Mouse (Mus musculus) hindbrain, embryonic 10.5 days (tissue): ENCODE measurements around the gene Ubqln3. TPM values are rescaled to one million over a fixed set of nuclear protein-coding genes. Genes with fewer than 3 reads are reported as not detected.

Source experiments
- polyA plus RNA-seq: library from polyadenylated mRNA; unstranded; fragments of >200 nt; fragmentation: Nextera tagmentation; extraction: Ambion mirVana; gene quantifications from 2 replicates; pipeline ENCODE4 v1.2.1, GENCODE M21; 2016

The Ubqln3 gene
- polyA plus RNA-seq, 1 experiment from 2014 or later = not detected

Other genes starting within 250 kb of the Ubqln3 start
- not detected in 2 replicates for gene Olfr64, start 248.8 kb downstream of the Ubqln3 start, polyA plus RNA-seq
- gene Olfr65, start 239.8 kb downstream of the Ubqln3 start, polyA plus RNA-seq = not detected in 2 replicates
- not detected in 2 replicates for gene Olfr631, start 214.5 kb downstream of the Ubqln3 start, polyA plus RNA-seq
- gene Olfr632, start 208.9 kb downstream of the Ubqln3 start, polyA plus RNA-seq = not detected in 2 replicates
- gene Olfr633, start 198.8 kb downstream of the Ubqln3 start, polyA plus RNA-seq = not detected in 2 replicates
- gene Olfr635, start 172.1 kb downstream of the Ubqln3 start, polyA plus RNA-seq = 0.03 TPM in 1 of 2 replicates, not detected in the other
- gene Olfr638, start 144.5 kb downstream of the Ubqln3 start, polyA plus RNA-seq = not detected in 2 replicates
- 0.02 TPM in 1 of 2 replicates, not detected in the other for gene Olfr639, start 126.0 kb downstream of the Ubqln3 start, polyA plus RNA-seq
- not detected in 2 replicates for gene Olfr640, start 117.7 kb downstream of the Ubqln3 start, polyA plus RNA-seq
- gene Olfr641, start 107.8 kb downstream of the Ubqln3 start, polyA plus RNA-seq = not detected in 2 replicates
- gene Olfr642, start 90.6 kb downstream of the Ubqln3 start, polyA plus RNA-seq = not detected in 2 replicates
- gene 4930516K23Rik, start 81.8 kb downstream of the Ubqln3 start, polyA plus RNA-seq = not detected in 2 replicates
- gene Olfr644, start 71.4 kb downstream of the Ubqln3 start, polyA plus RNA-seq = not detected in 2 replicates
- gene Olfr645, start 57.8 kb downstream of the Ubqln3 start, polyA plus RNA-seq = not detected in 2 replicates
- gene Olfr646, start 38.4 kb downstream of the Ubqln3 start, polyA plus RNA-seq = not detected in 2 replicates
- gene Ubqln5, start 13.5 kb downstream of the Ubqln3 start, polyA plus RNA-seq = not detected in 2 replicates
- not detected in 2 replicates for gene Olfr643, start 5.9 kb downstream of the Ubqln3 start, polyA plus RNA-seq
- gene Ubqlnl, start 7.3 kb upstream of the Ubqln3 start, polyA plus RNA-seq = not detected in 2 replicates
- not detected in 2 replicates for gene Olfm5, start 21.6 kb upstream of the Ubqln3 start, polyA plus RNA-seq
- gene Olfr648, start 40.1 kb upstream of the Ubqln3 start, polyA plus RNA-seq = 0.31 and 0.32 TPM in 2 replicates
- gene Olfr649, start 52.7 kb upstream of the Ubqln3 start, polyA plus RNA-seq = not detected in 2 replicates
- gene Trim6, start 75.5 kb upstream of the Ubqln3 start, polyA plus RNA-seq = 3.5 and 5.7 TPM in 2 replicates
- gene Trim34a, start 101.2 kb upstream of the Ubqln3 start, polyA plus RNA-seq = 0.85 TPM in 2 replicates
- gene Trim5, start 144.8 kb upstream of the Ubqln3 start, polyA plus RNA-seq = 0.13 TPM in 1 of 2 replicates, not detected in the other
- gene Trim12a, start 172.2 kb upstream of the Ubqln3 start, polyA plus RNA-seq = 1.6 and 2.4 TPM in 2 replicates
- not detected in 2 replicates for gene Trim34b, start 186.2 kb upstream of the Ubqln3 start, polyA plus RNA-seq
- gene Trim12c, start 210.1 kb upstream of the Ubqln3 start, polyA plus RNA-seq = 0.51 and 0.67 TPM in 2 replicates
- not detected in 2 replicates for gene Trim30b, start 226.6 kb upstream of the Ubqln3 start, polyA plus RNA-seq